In genomic region chr4:139330605-139331004, GRCm38 (mm10) we compare ENCODE assay signal across 1 mouse cellular context.
TF ChIP-seq lines count a peak whose summit lies in the region.

No protein-coding gene starts in this region.

TF ChIP-seq in MEL, 35 proteins besides CTCF, POLR2A, EP300 and RAD21 (continued from another document):
- 0 out of 2 replicates have a peak, but pooled peaks have one; percentile 31 for TF ChIP-seq ELF1 (IDR thresholded peaks at IDR 0.05; ENCODE audit: low read depth, low read length)
- TF ChIP-seq HCFC1 (IDR thresholded peaks at IDR 0.05; ENCODE audit: low read depth, low read length): no peak; the same call in 1 of the 2 replicates
